Mouse (Mus musculus): ENCODE measurements around the gene Chmp2b. TPM values are rescaled to one million over a fixed set of nuclear protein-coding genes. Genes with fewer than 3 reads are reported as not detected.

The Chmp2b gene
- total and polyA plus RNA-seq, 2 experiments from 2014 or later = 29.8 to 144 TPM

GRCm38 (mm10) chr16:65526695-65527094, 35.8 kb downstream of the Chmp2b start:
- Histone ChIP-seq H3K4me2 (ENCODE audit: low read depth, low read length) (no peak overlapping the region), H3K27ac (no peak overlapping the region), H3K27me3 (ENCODE audit: insufficient read depth, low read length) (no peaks in the 10 kb centered on the region), H3K36me3 (ENCODE audit: insufficient read depth, low read length) (no peaks in the 10 kb centered on the region), H3K4me1 (ENCODE audit: insufficient read depth, low read length) (no peaks in the 10 kb centered on the region), H3K9ac (replicated peaks; ENCODE audit: low read length) (no peak overlapping the region), H3K4me3 (ENCODE audit: low read length) (no peak overlapping the region), H3K9me3 (ENCODE audit: low read length) (no peaks in the 10 kb centered on the region)
- no peak for TF ChIP-seq CTCF (IDR thresholded peaks at IDR 0.05; ENCODE audit: low read depth)
- ATAC-seq (no peak), DNase-seq (ENCODE audit: low spot score) (no peak)
- WGBS = 83% methylated on average over 5 of the region's 5 CpGs

DNA sequence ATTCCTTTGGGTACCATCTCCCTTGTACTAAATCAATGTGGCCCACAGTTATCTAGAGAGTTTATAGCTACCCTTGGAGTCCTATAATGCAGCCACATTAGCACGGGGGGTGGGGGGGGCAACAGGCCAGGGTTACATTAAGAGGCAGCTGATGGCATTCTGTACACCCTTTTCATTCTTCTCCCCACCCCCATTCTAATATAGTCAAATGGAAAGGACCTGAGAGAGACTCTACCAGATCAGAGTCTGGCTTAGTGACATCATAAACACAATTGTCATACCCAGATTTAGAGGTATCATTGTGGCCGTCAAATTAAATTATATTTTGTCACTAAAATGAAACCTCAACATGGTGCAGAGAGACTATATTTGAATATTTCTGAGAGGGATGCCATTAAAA, 36.5 kb downstream of the Chmp2b start:
- Histone ChIP-seq H3K9me3 (ENCODE audit: low read length) (no peaks in the 10 kb centered on the region), H3K4me2 (ENCODE audit: low read depth, low read length) (no peak overlapping the region), H3K9ac (replicated peaks; ENCODE audit: low read length) (no peak overlapping the region), H3K4me1 (ENCODE audit: insufficient read depth, low read length) (no peaks in the 10 kb centered on the region), H3K4me3 (ENCODE audit: low read length) (no peak overlapping the region), H3K27ac (no peak overlapping the region), H3K36me3 (ENCODE audit: insufficient read depth, low read length) (no peaks in the 10 kb centered on the region), H3K27me3 (ENCODE audit: insufficient read depth, low read length) (no peaks in the 10 kb centered on the region)
- no peak for DNase-seq (ENCODE audit: low spot score)
- TF ChIP-seq CTCF (IDR thresholded peaks at IDR 0.05; ENCODE audit: low read depth) = no peak
- WGBS = 91% methylated on average over 2 of the region's 2 CpGs
- ATAC-seq = no peak

- Histone ChIP-seq H3K9me3 (ENCODE audit: low read length) (no peaks in the 10 kb centered on the region), H3K27me3 (ENCODE audit: insufficient read depth, low read length) (no peaks in the 10 kb centered on the region), H3K27ac (no peak within 1 kb of the TSS), H3K4me2 (ENCODE audit: low read depth, low read length) (no peak within 1 kb of the TSS), H3K4me1 (ENCODE audit: insufficient read depth, low read length) (no peaks in the 10 kb centered on the region), H3K4me3 (ENCODE audit: low read length) (no peak within 1 kb of the TSS), H3K9ac (replicated peaks; ENCODE audit: low read length) (no peak within 1 kb of the TSS), H3K36me3 (ENCODE audit: insufficient read depth, low read length) (no peaks in the 10 kb centered on the region)
- WGBS = 81% methylated on average over 6 of the region's 6 CpGs
- DNase-seq (ENCODE audit: low spot score) (no peak), ATAC-seq (no peak)
- no peak for TF ChIP-seq CTCF (IDR thresholded peaks at IDR 0.05; ENCODE audit: low read depth)
Measured at GRCm38 (mm10) chr16:65520211-65520610, 42.3 kb downstream of the Chmp2b start, which contains the start of gene Pou1f1. Pou1f1 (plus strand) TSS chr16:65520511.

- WGBS = 74% methylated on average over 7 of the region's 7 CpGs
- H3K36me3 ChIP-seq (ENCODE audit: insufficient read depth, low read length) = no peaks in the 10 kb centered on the region
- H3K9me3 ChIP-seq (ENCODE audit: low read length) = no peaks in the 10 kb centered on the region
- no peak overlapping the region for H3K4me3 ChIP-seq (ENCODE audit: low read length)
- DNase-seq (ENCODE audit: low spot score) = no peak
- H3K4me2 ChIP-seq (ENCODE audit: low read depth, low read length) = no peak overlapping the region
- no peak overlapping the region for H3K27ac ChIP-seq
- no peak for ATAC-seq
- no peak for TF ChIP-seq CTCF (IDR thresholded peaks at IDR 0.05; ENCODE audit: low read depth)
- no peaks in the 10 kb centered on the region for H3K4me1 ChIP-seq (ENCODE audit: insufficient read depth, low read length)
- no peak overlapping the region for H3K9ac ChIP-seq (replicated peaks; ENCODE audit: low read length)
- H3K27me3 ChIP-seq (ENCODE audit: insufficient read depth, low read length) = no peaks in the 10 kb centered on the region
Measured at GRCm38 (mm10) chr16:65514223-65514622, 48.3 kb downstream of the Chmp2b start.

- ATAC-seq (no peak), DNase-seq (ENCODE audit: low spot score) (peak; percentile 77)
- H3K4me2 ChIP-seq (ENCODE audit: low read depth, low read length) = no peak overlapping the region
- H3K27ac ChIP-seq = no peak overlapping the region
- H3K9me3 ChIP-seq (ENCODE audit: low read length) = no peaks in the 10 kb centered on the region
- peak; percentile 79 for TF ChIP-seq CTCF (IDR thresholded peaks at IDR 0.05; ENCODE audit: low read depth)
- 39% methylated on average over 2 of the region's 2 CpGs for WGBS
- H3K4me1 ChIP-seq (ENCODE audit: insufficient read depth, low read length) = no peaks in the 10 kb centered on the region
- H3K9ac ChIP-seq (replicated peaks; ENCODE audit: low read length) = no peak overlapping the region
- no peaks in the 10 kb centered on the region for H3K27me3 ChIP-seq (ENCODE audit: insufficient read depth, low read length)
- no peak overlapping the region for H3K4me3 ChIP-seq (ENCODE audit: low read length)
- no peaks in the 10 kb centered on the region for H3K36me3 ChIP-seq (ENCODE audit: insufficient read depth, low read length)
Measured at GRCm38 (mm10) chr16:65497049-65497448, 65.5 kb downstream of the Chmp2b start.

- H3K9me3 ChIP-seq (ENCODE audit: low read length) = no peaks in the 10 kb centered on the region
- H3K27ac ChIP-seq = no peak overlapping the region
- no peak overlapping the region for H3K4me2 ChIP-seq (ENCODE audit: low read depth, low read length)
- DNase-seq (ENCODE audit: low spot score) (no peak), ATAC-seq (no peak)
- no peak for TF ChIP-seq CTCF (IDR thresholded peaks at IDR 0.05; ENCODE audit: low read depth)
- no peak overlapping the region for H3K9ac ChIP-seq (replicated peaks; ENCODE audit: low read length)
- no peak overlapping the region for H3K4me3 ChIP-seq (ENCODE audit: low read length)
- no peaks in the 10 kb centered on the region for H3K36me3 ChIP-seq (ENCODE audit: insufficient read depth, low read length)
- 84% methylated on average over 5 of the region's 5 CpGs for WGBS
- no peaks in the 10 kb centered on the region for H3K27me3 ChIP-seq (ENCODE audit: insufficient read depth, low read length)
- no peaks in the 10 kb centered on the region for H3K4me1 ChIP-seq (ENCODE audit: insufficient read depth, low read length)
Measured at GRCm38 (mm10) chr16:65496030-65496429, 66.5 kb downstream of the Chmp2b start.

Other genes starting within 250 kb of the Chmp2b start
- gene Pou1f1, start 42.2 kb downstream of the Chmp2b start, total RNA-seq (2014; rRNA removed) = not detected in 2 replicates
- not detected in 2 replicates for gene Pou1f1, start 42.2 kb downstream of the Chmp2b start, polyA plus RNA-seq (2015; fragmentation: Nextera tagmentation; extraction: Ambion mirVana)